ENCODE assay signal across 11 mouse cellular contexts in genomic region chr12:112153597-112153996, GRCm38 (mm10). TPM values are rescaled to one million over a fixed set of nuclear protein-coding genes. Genes with fewer than 3 reads are reported as not detected.
DNase-seq lines count a peak whose midpoint lies in the region; ATAC-seq and TF ChIP-seq lines count a peak whose summit lies in the region.
"Had no signal": no experiment of that assay in that cellular context is flagged by ENCODE, and none has a peak within 500 bp of the region (broad histone marks: within the 10 kb centered on the region; RNA-seq: fewer than 3 reads in every experiment).

No protein-coding gene starts in this region.

- no peak for TF ChIP-seq CTCF in left cerebral cortex, adult 2 months (IDR thresholded peaks at IDR 0.05)
- no peak for TF ChIP-seq CTCF in heart, postnatal 0 days (IDR thresholded peaks at IDR 0.05; ENCODE audit: low read depth)

- H3K4me1 ChIP-seq in forebrain, embryonic 12.5 days: peaks cover 96% of the 10 kb centered on the region
- H3K4me1 ChIP-seq in forebrain, embryonic 14.5 days (ENCODE audit: control insufficient read depth, insufficient read depth, low read length): peaks cover 56% of the 10 kb centered on the region
- peaks cover 19% of the 10 kb centered on the region for H3K4me1 ChIP-seq in heart, postnatal 0 days (ENCODE audit: control insufficient read depth, insufficient read depth)
- H3K4me1 ChIP-seq in stomach, embryonic 14.5 days (ENCODE audit: control insufficient read depth, insufficient read depth, low read length): peaks cover 9% of the 10 kb centered on the region

- DNase-seq in forebrain, embryonic 14.5 days (ENCODE audit: low spot score): no peak
- no peak for DNase-seq in left cerebral cortex, adult 2 months (ENCODE audit: extremely low spot score in 1 of 2, low spot score in 2 of 2)
- DNase-seq in left cerebral cortex, adult 18-20 months (ENCODE audit: low spot score in 2 of 2): no peak
- peak; percentile 52 for DNase-seq in heart, postnatal 0 days (ENCODE audit: low spot score)
- no peak for DNase-seq in cerebellum, postnatal 25 days
- DNase-seq: adrenal gland, adult 2 months; retina, postnatal 1 day had no signal

- WGBS in forebrain, embryonic 12.5 days: 82% methylated on average over 12 of the region's 12 CpGs
- 80% methylated on average over 12 of the region's 12 CpGs for WGBS in forebrain, embryonic 14.5 days
- 69% methylated on average over 12 of the region's 12 CpGs for WGBS in heart, postnatal 0 days
- 63% methylated on average over 12 of the region's 12 CpGs for WGBS in stomach, embryonic 14.5 days

- no peaks in the 10 kb centered on the region for H3K9me3 ChIP-seq in forebrain, embryonic 12.5 days
- no peaks in the 10 kb centered on the region for H3K9me3 ChIP-seq in forebrain, embryonic 14.5 days (replicated peaks; ENCODE audit: control insufficient read depth, low read length)
- H3K9me3 ChIP-seq in heart, postnatal 0 days (replicated peaks; ENCODE audit: control insufficient read depth, low read length): no peaks in the 10 kb centered on the region
- no peaks in the 10 kb centered on the region for H3K9me3 ChIP-seq in stomach, embryonic 14.5 days (ENCODE audit: control insufficient read depth, low read depth, low read length)

- ATAC-seq in forebrain, embryonic 12.5 days (ENCODE audit: low FRiP score): no peak
- no peak for ATAC-seq in forebrain, embryonic 14.5 days
- ATAC-seq in heart, postnatal 0 days (ENCODE audit: insufficient read depth, low read depth): peak; percentile 37
- ATAC-seq in stomach, embryonic 14.5 days (ENCODE audit: insufficient number of reproducible peaks, insufficient read depth, low FRiP score, low read depth): no peak
- no peak for ATAC-seq in megakaryocyte progenitor cell, adult 5-6 weeks (replicated peaks; ENCODE audit: poor library complexity)

- intact Hi-C loops in left cerebral cortex, adult 2 months (cut with DNase I): no loop called here

- peak overlapping the region; percentile 65; the same call in 1 of the 2 replicates for H3K27ac ChIP-seq in forebrain, embryonic 12.5 days
- no peak overlapping the region for H3K27ac ChIP-seq in forebrain, embryonic 14.5 days (ENCODE audit: low read depth, low read length)
- peak overlapping the region; percentile 47; the same call in 1 of the 2 replicates for H3K27ac ChIP-seq in left cerebral cortex, adult 2 months
- peak overlapping the region; percentile 84 for H3K27ac ChIP-seq in heart, postnatal 0 days (ENCODE audit: low read depth)
- peak overlapping the region; percentile 52; the same call in 1 of the 2 replicates for H3K27ac ChIP-seq in stomach, embryonic 14.5 days (ENCODE audit: low read length)

- no peak overlapping the region for H3K4me2 ChIP-seq in forebrain, embryonic 12.5 days
- H3K4me2 ChIP-seq in forebrain, embryonic 14.5 days (ENCODE audit: low read length): no peak overlapping the region
- no peak overlapping the region for H3K4me2 ChIP-seq in heart, postnatal 0 days (ENCODE audit: low read depth, low read length)
- H3K4me2 ChIP-seq in stomach, embryonic 14.5 days (replicated peaks; ENCODE audit: low read depth, low read length): no peak overlapping the region

- TF ChIP-seq EP300 in heart, postnatal 0 days (IDR thresholded peaks at IDR 0.05; ENCODE audit: low read depth): 0 out of 2 replicates have a peak, but pooled peaks have one; percentile 24

- no peaks in the 10 kb centered on the region for H3K27me3 ChIP-seq in forebrain, embryonic 12.5 days
- no peaks in the 10 kb centered on the region for H3K27me3 ChIP-seq in forebrain, embryonic 14.5 days (replicated peaks; ENCODE audit: control insufficient read depth, insufficient read depth, low read length)
- peaks cover 11% of the 10 kb centered on the region; the same call in 1 of the 2 replicates for H3K27me3 ChIP-seq in heart, postnatal 0 days (ENCODE audit: control insufficient read depth, insufficient read depth, low read length)
- H3K27me3 ChIP-seq in stomach, embryonic 14.5 days (ENCODE audit: control insufficient read depth, insufficient read depth, low read length): no peaks in the 10 kb centered on the region

- no peak overlapping the region for H3K4me3 ChIP-seq in forebrain, embryonic 12.5 days (replicated peaks)
- H3K4me3 ChIP-seq in forebrain, embryonic 14.5 days (ENCODE audit: low read depth, low read length): no peak overlapping the region
- H3K4me3 ChIP-seq in left cerebral cortex, adult 2 months: no peak overlapping the region
- no peak overlapping the region for H3K4me3 ChIP-seq in heart, postnatal 0 days (ENCODE audit: low read depth, low read length)
- H3K4me3 ChIP-seq in stomach, embryonic 14.5 days (ENCODE audit: low read depth, low read length): no peak overlapping the region

- H3K9ac ChIP-seq in forebrain, embryonic 12.5 days: no peak overlapping the region
- no peak overlapping the region for H3K9ac ChIP-seq in forebrain, embryonic 14.5 days (ENCODE audit: low read length)
- H3K9ac ChIP-seq in heart, postnatal 0 days (replicated peaks; ENCODE audit: low read depth, low read length): no peak overlapping the region
- no peak overlapping the region for H3K9ac ChIP-seq in stomach, embryonic 14.5 days (replicated peaks; ENCODE audit: low read depth, low read length)

- peaks cover 35% of the 10 kb centered on the region for H3K36me3 ChIP-seq in forebrain, embryonic 12.5 days (replicated peaks)
- peaks cover 47% of the 10 kb centered on the region for H3K36me3 ChIP-seq in forebrain, embryonic 14.5 days (ENCODE audit: control insufficient read depth, insufficient read depth, low read length)
- 0 out of 2 replicates have a peak, but pooled peaks cover 5% of the 10 kb centered on the region for H3K36me3 ChIP-seq in heart, postnatal 0 days (replicated peaks; ENCODE audit: control insufficient read depth, insufficient read depth, low read length)
- H3K36me3 ChIP-seq in stomach, embryonic 14.5 days (ENCODE audit: control insufficient read depth, insufficient read depth, low read length): no peaks in the 10 kb centered on the region

RNA-seq across cellular contexts. Expression of gene Kif26a, which starts 7.6 kb away (rescaled TPM):
- 11.8 and 14.0 TPM in 2 replicates for polyA plus RNA-seq in forebrain, embryonic 12.5 days (2016; fragmentation: Nextera tagmentation; extraction: Ambion mirVana)
- polyA plus RNA-seq in forebrain, embryonic 14.5 days (2014; fragmentation: Nextera tagmentation; extraction: Ambion mirVana): 11.5 and 12.3 TPM in 2 replicates
- 1 to 10 TPM; 4.9 to 5.2 TPM for total RNA-seq in left cerebral cortex, adult 2 months (2021)
- 1 to 10 TPM; 4.2 to 4.5 TPM for total RNA-seq in left cerebral cortex, adult 18-20 months (2021)
- 26.0 and 53.0 TPM in 2 replicates for total RNA-seq in heart, postnatal 0 days (2014; rRNA removed; ENCODE audit: low replicate concordance)
- polyA plus RNA-seq in heart, postnatal 0 days (2015; fragmentation: Nextera tagmentation; extraction: Ambion mirVana): 1.9 and 2.8 TPM in 2 replicates
- 2.9 and 3.0 TPM in 2 replicates for polyA plus RNA-seq in stomach, embryonic 14.5 days (2014; fragmentation: Nextera tagmentation; extraction: Ambion mirVana)
- not detected in 2 replicates for total RNA-seq in megakaryocyte progenitor cell, adult 5-6 weeks (2015)
- not detected in 2 replicates for total RNA-seq in megakaryocyte progenitor cell, adult 5-6 weeks (2017)
- total RNA-seq: granulocyte monocyte progenitor cell, adult 5-6 weeks had no signal

RNA-seq across cellular contexts. Expression of gene Aspg, which starts 47.1 kb away (rescaled TPM):
- 0.23 and 0.59 TPM in 2 replicates for polyA plus RNA-seq in forebrain, embryonic 12.5 days (2016; fragmentation: Nextera tagmentation; extraction: Ambion mirVana)
- polyA plus RNA-seq in forebrain, embryonic 14.5 days (2014; fragmentation: Nextera tagmentation; extraction: Ambion mirVana): 0.17 and 0.46 TPM in 2 replicates
- total RNA-seq in left cerebral cortex, adult 2 months (2021): 1 to 10 TPM; 4.7 to 4.9 TPM
- 1 to 10 TPM; 4.9 to 7.1 TPM for total RNA-seq in left cerebral cortex, adult 18-20 months (2021)
- 0.04 and 3.6 TPM in 2 replicates for total RNA-seq in heart, postnatal 0 days (2014; rRNA removed; ENCODE audit: low replicate concordance)
- polyA plus RNA-seq in heart, postnatal 0 days (2015; fragmentation: Nextera tagmentation; extraction: Ambion mirVana): 0.08 and 0.11 TPM in 2 replicates
- polyA plus RNA-seq in stomach, embryonic 14.5 days (2014; fragmentation: Nextera tagmentation; extraction: Ambion mirVana): 1.7 TPM in 2 replicates
- not detected in 2 replicates for total RNA-seq in megakaryocyte progenitor cell, adult 5-6 weeks (2015)
- not detected in 2 replicates for total RNA-seq in megakaryocyte progenitor cell, adult 5-6 weeks (2017)
- total RNA-seq: granulocyte monocyte progenitor cell, adult 5-6 weeks had no signal

Comparison
In these comparisons a context has a peak if more than half of its experiments do, and no peak if none do; other contexts are left out.
1. RNA of gene Kif26a, which starts 7.6 kb away (total RNA-seq): 26.0 to 53.0 TPM in heart, postnatal 0 days, 4.9 to 5.2 TPM in left cerebral cortex, adult 2 months and 4.2 to 4.5 TPM in left cerebral cortex, adult 18-20 months; not detected in megakaryocyte progenitor cell, adult 5-6 weeks; every median in the first group is over 4 times any median in the second.